Mouse (Mus musculus) ES-E14 (cell line): Measurements from ENCODE around the gene Serinc2. TPM values are rescaled to one million over a fixed set of nuclear protein-coding genes. Genes with fewer than 3 reads are reported as not detected.

Source experiments
- DNase-seq: peaks from one replicate; pipeline ENCODE4 v3.0.0-alpha.2; 2013; ENCODE audit warnings: low read depth, low spot score
- H3K27ac ChIP-seq: 2 replicates; pipeline ENCODE4 v1.5.1; 2012; ENCODE audit warnings: low read depth, mild to moderate bottlenecking, low read length, moderate library complexity, mixed read lengths; ENCODE audit not compliant: poor library complexity, insufficient read depth, severe bottlenecking
- H3K36me3 ChIP-seq: 2 replicates; pipeline ENCODE4 v1.6.1; 2012; ENCODE audit warnings: mild to moderate bottlenecking, low read length, moderate library complexity, mixed read lengths; ENCODE audit not compliant: control insufficient read depth, poor library complexity, insufficient read depth, severe bottlenecking
- H3K4me1 ChIP-seq, 2 experiments: fragments of 150-350 bp in 1 of 2; sonication (generic) in 1 of 2; 2 replicates each; pipeline ENCODE4 v1.6.1; 2012; ENCODE audit warnings: low read length in 2 of 2, mild to moderate bottlenecking in 1 of 2, mixed read lengths in 1 of 2; ENCODE audit not compliant: control insufficient read depth in 2 of 2, insufficient read depth in 2 of 2, poor library complexity in 1 of 2
- H3K4me3 ChIP-seq, 2 experiments: fragments of 150-350 bp in 1 of 2; sonication (generic) in 1 of 2; 2 replicates each; pipeline ENCODE4 v1.5.1; 2012; ENCODE audit warnings: low read length in 2 of 2, low read depth in 1 of 2, mild to moderate bottlenecking in 1 of 2, mixed read lengths in 1 of 2; ENCODE audit not compliant: insufficient read depth in 1 of 2, poor library complexity in 1 of 2, severe bottlenecking in 1 of 2
- H3K9ac ChIP-seq: 2 replicates; pipeline ENCODE4 v1.6.1; 2012; ENCODE audit warnings: low read depth, mild to moderate bottlenecking, low read length, mixed read lengths; ENCODE audit not compliant: poor library complexity, insufficient read depth, severe bottlenecking
- H3K9me3 ChIP-seq: fragments of 150-350 bp; sonication (generic); 2 replicates; pipeline ENCODE4 v1.6.1; 2012; ENCODE audit warnings: low read depth, mild to moderate bottlenecking, low read length; ENCODE audit not compliant: control insufficient read depth, insufficient read depth
- CHD2 ChIP-seq: IDR thresholded peaks from 2 replicates; pipeline ENCODE4 v1.6.1; 2014; ENCODE audit warnings: mild to moderate bottlenecking, low read depth, low read length, inconsistent platforms
- HCFC1 ChIP-seq: IDR thresholded peaks from 2 replicates; pipeline ENCODE4 v1.6.1; 2012; ENCODE audit warnings: low read length, inconsistent platforms, borderline replicate concordance; ENCODE audit not compliant: insufficient read depth
- MAFK ChIP-seq: IDR thresholded peaks from 2 replicates; pipeline ENCODE4 v1.6.1; 2014; ENCODE audit warnings: mild to moderate bottlenecking, low read depth, low read length, inconsistent platforms; ENCODE audit not compliant: insufficient read depth
- ZC3H11A ChIP-seq: IDR thresholded peaks from 2 replicates; pipeline ENCODE4 v1.6.1; 2012; ENCODE audit warnings: low read depth, mild to moderate bottlenecking, inconsistent platforms, low read length, borderline replicate concordance
- ZNF384 ChIP-seq: IDR thresholded peaks from 2 replicates; pipeline ENCODE4 v1.6.1; 2012; ENCODE audit warnings: low read depth, low read length, inconsistent platforms
- in situ Hi-C, 2 experiments: fragments of 600-800 bp; cut with MboI; formaldehyde crosslinking; loops; one replicate each; pipeline ENCODE4 v1.15.1; 2025; ENCODE audit warnings: low sequenced_read_pairs in 2 of 2, inconsistent platforms in 1 of 2; ENCODE audit not compliant: unreplicated experiment in 2 of 2
- total RNA-seq: library from RNA; depleted of rRNA; stranded (reverse); fragments of 300-350 nt; gene quantifications from 2 replicates; pipeline ENCODE4 v1.2.3, GENCODE M21; 2012

Gene Serinc2
- total RNA-seq, 1 experiment, result 4.6 TPM

DNA sequence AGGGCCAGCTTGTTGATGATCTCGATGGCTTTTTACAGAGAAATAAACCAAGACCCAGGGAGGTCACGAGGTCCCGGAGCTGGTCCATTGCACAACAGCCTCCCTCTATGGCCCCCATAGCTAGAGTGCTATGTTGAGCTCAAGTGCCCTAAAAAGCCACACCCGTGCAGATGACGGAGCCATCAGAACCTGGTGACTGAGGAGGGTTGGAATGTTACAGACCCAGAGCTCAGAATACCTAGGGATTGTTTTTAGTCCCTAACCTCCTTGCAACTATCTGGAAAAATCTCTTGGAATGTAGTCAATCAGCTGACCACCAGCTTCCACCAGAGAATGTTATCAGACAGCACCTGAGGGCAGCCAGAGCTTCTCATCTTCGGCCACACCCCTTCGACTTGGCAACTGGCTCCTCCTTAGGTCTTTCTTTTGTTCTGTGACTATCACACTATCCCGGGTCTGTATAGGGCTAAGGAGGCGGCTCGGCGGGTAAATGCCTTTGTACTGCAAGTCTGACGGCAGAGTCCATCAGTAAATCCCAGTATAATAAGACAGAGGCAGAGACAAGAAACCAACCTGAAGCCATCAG is 23.4 kb upstream of the Serinc2 start:
- peak; percentile 68 for DNase-seq
- in situ Hi-C loops, result no loop called here

DNA sequence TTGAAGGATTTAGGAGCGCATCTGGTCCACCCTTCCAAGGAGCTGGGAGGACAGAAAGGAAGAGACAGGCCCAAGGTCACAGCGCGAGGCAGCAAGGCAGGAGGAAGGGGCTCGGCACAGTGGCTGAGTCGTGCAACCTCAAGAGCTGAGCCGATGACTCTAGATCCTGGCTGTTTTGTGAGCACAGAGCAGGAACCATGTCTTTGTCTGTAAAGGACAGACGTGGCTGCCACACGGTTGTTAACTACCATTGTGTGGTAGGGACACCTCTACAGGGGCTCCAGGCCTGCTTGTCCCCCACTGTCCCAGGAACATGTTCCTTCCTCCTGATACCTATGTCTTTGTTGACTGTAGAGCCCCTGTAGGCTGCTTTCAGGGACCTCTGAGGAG is 20.6 kb upstream of the Serinc2 start:
- in situ Hi-C loops, result no loop called here
- DNase-seq, result no peak
- H3K27ac ChIP-seq, result no peak overlapping the region
- H3K9me3 ChIP-seq, result no peaks in the 10 kb centered on the region
- peaks cover 14 to 32% of the 10 kb centered on the region in 2 experiments for H3K4me1 ChIP-seq
- TF ChIP-seq HCFC1 (no peak), ZC3H11A (no peak), CHD2 (no peak), MAFK (no peak), ZNF384 (no peak)
- H3K36me3 ChIP-seq, result no peaks in the 10 kb centered on the region
- H3K9ac ChIP-seq, result peak overlapping the region; percentile 36
- H3K4me3 ChIP-seq, result peak overlapping the region in 1 of 2 experiments; percentile 34; a peak in 2 of 4 replicates

More for the DNA sequence above, 23.4 kb upstream of the Serinc2 start:
- no peak overlapping the region for H3K9ac ChIP-seq
- no peak for TF ChIP-seq MAFK
- no peak for TF ChIP-seq ZC3H11A
- TF ChIP-seq ZNF384, result no peak
- TF ChIP-seq CHD2, result no peak
- no peaks in the 10 kb centered on the region for H3K36me3 ChIP-seq
- H3K4me1 ChIP-seq, result peaks cover 18 to 49% of the 10 kb centered on the region in 2 experiments
- H3K9me3 ChIP-seq, result no peaks in the 10 kb centered on the region
- no peak overlapping the region for H3K27ac ChIP-seq
- no peak overlapping the region for H3K4me3 ChIP-seq

DNA sequence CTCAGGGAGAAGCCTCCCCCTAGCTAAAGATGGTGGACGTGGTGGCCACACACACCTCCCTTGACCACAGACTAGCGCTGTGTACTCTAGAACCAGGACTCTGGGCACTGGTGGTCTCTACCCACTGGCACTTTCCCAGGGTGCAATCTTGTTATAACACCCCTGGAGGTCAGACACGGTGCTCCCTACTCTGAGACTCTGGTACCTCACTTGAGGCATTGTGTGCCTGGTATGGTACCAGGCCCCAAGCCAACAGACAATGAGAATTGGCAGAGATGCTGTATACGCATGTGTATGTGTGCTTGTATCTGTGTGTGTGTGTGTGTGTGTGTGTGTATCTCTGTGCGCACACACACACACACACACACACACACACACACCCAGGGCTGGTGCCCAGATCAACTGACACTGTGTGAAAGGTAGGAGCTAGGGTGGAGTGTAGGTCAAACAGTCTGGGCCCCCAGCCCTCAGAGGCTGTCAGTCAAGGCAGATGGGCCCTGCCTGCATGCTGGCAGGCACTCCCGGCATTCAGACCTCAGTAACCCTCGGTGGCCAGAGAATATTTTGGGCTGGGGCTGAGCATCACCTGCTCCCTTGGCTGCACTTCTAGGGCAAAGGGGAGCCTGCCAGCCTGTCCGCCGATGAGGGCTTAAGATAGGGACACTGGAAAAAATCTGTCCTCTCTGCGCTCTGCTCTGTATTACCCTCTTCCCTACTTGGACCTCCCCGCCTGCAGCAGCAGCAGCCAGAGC is 20.0 kb upstream of the Serinc2 start:
- H3K27ac ChIP-seq, result no peak overlapping the region
- peaks cover 14 to 28% of the 10 kb centered on the region in 2 experiments for H3K4me1 ChIP-seq
- H3K36me3 ChIP-seq, result no peaks in the 10 kb centered on the region
- H3K9ac ChIP-seq, result peak overlapping the region; percentile 36
- TF ChIP-seq HCFC1, result no peak
- TF ChIP-seq MAFK, result no peak
- no peak for TF ChIP-seq CHD2
- no peak for TF ChIP-seq ZNF384
- TF ChIP-seq ZC3H11A, result no peak
- in situ Hi-C loops, result no loop called here
- DNase-seq, result no peak
- peak overlapping the region in 1 of 2 experiments; percentile 34; a peak in 2 of 4 replicates for H3K4me3 ChIP-seq
- no peaks in the 10 kb centered on the region for H3K9me3 ChIP-seq

DNA sequence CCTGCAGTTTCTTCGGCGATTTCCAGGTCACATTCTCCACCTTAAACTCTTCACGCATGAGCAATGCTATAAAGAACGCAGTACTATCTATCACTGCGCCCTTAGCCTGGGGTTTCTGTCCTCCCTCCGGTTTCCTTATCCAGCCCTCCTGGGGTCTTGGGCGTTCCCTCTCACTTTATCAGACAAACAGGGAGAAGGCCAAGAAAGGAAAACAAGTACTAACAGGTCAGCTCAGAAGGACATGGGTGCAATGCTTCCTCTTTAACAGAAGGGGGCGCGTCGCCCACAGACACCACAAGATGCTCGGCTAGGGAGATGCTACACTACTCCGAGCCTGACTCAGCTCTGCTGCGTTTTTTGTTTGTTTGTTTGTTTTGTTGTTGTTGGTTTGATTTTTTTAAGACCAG is 18.1 kb upstream of the Serinc2 start:
- H3K27ac ChIP-seq, result no peak overlapping the region
- H3K9me3 ChIP-seq, result no peaks in the 10 kb centered on the region
- no peak overlapping the region for H3K4me3 ChIP-seq
- TF ChIP-seq MAFK (peak; percentile 45; the same call in 1 of the 2 replicates), CHD2 (no peak), ZC3H11A (peak; percentile 32), HCFC1 (no peak), ZNF384 (no peak)
- H3K4me1 ChIP-seq, result peaks cover 11 to 23% of the 10 kb centered on the region in 2 experiments; a peak in 3 of 4 replicates
- DNase-seq, result peak; percentile 86
- no peak overlapping the region for H3K9ac ChIP-seq
- no peaks in the 10 kb centered on the region for H3K36me3 ChIP-seq
- in situ Hi-C loops, result no loop called here
